Mouse (Mus musculus): ENCODE measurements at regions not wholly inside any gene's neighbourhood (a gene's known extent, or its start where the extent isn't known, plus 50 kb on each side); places are given as distances from the start of the nearest gene placed in this dataset.

- peak; percentile 53 for DNase-seq (ENCODE audit: low read depth)
- TF ChIP-seq POLR2A (IDR thresholded peaks at IDR 0.05; ENCODE audit: borderline replicate concordance, extremely low read depth, insufficient read depth, insufficient read length, poor library complexity, severe bottlenecking) = no peak
- TF ChIP-seq CTCF (IDR thresholded peaks at IDR 0.05; ENCODE audit: borderline replicate concordance, extremely low read depth, insufficient read depth, insufficient read length) = no peak
Observed at GRCm38 (mm10) chr2:106083001-106083400, 79.7 kb upstream of the Dnajc24 start.

- no peak for TF ChIP-seq POLR2A (IDR thresholded peaks at IDR 0.05; ENCODE audit: borderline replicate concordance, extremely low read depth, insufficient read depth, insufficient read length, poor library complexity, severe bottlenecking)
- peak; percentile 97 for TF ChIP-seq CTCF (IDR thresholded peaks at IDR 0.05; ENCODE audit: borderline replicate concordance, extremely low read depth, insufficient read depth, insufficient read length)
- DNase-seq (ENCODE audit: low read depth) = peak; percentile 90
Observed at GRCm38 (mm10) chr2:106081951-106082350, 78.6 kb upstream of the Dnajc24 start.

- TF ChIP-seq CTCF (IDR thresholded peaks at IDR 0.05; ENCODE audit: borderline replicate concordance, extremely low read depth, insufficient read depth, insufficient read length) (no peak), POLR2A (IDR thresholded peaks at IDR 0.05; ENCODE audit: borderline replicate concordance, extremely low read depth, insufficient read depth, insufficient read length, poor library complexity, severe bottlenecking) (no peak)
- no peak for DNase-seq (ENCODE audit: low read depth)
Observed at GRCm38 (mm10) chr2:106080626-106081025, 77.3 kb upstream of the Dnajc24 start.

- TF ChIP-seq CTCF (IDR thresholded peaks at IDR 0.05; ENCODE audit: borderline replicate concordance, extremely low read depth, insufficient read depth, insufficient read length) = no peak
- TF ChIP-seq POLR2A (IDR thresholded peaks at IDR 0.05; ENCODE audit: borderline replicate concordance, extremely low read depth, insufficient read depth, insufficient read length, poor library complexity, severe bottlenecking) = no peak
- DNase-seq (ENCODE audit: low read depth) = peak; percentile 78
Observed at GRCm38 (mm10) chr2:106078591-106078990, 75.2 kb upstream of the Dnajc24 start.

- peak; percentile 93 for DNase-seq (ENCODE audit: low read depth)
- TF ChIP-seq CTCF (IDR thresholded peaks at IDR 0.05; ENCODE audit: borderline replicate concordance, extremely low read depth, insufficient read depth, insufficient read length) = no peak
- TF ChIP-seq POLR2A (IDR thresholded peaks at IDR 0.05; ENCODE audit: borderline replicate concordance, extremely low read depth, insufficient read depth, insufficient read length, poor library complexity, severe bottlenecking) = no peak
Observed at GRCm38 (mm10) chr2:106074441-106074840, 71.1 kb upstream of the Dnajc24 start.

GRCm38 (mm10) chr2:106064316-106064715 is 61.0 kb upstream of the Dnajc24 start:
- no peak for TF ChIP-seq CTCF (IDR thresholded peaks at IDR 0.05; ENCODE audit: borderline replicate concordance, extremely low read depth, insufficient read depth, insufficient read length)
- no peak for TF ChIP-seq POLR2A (IDR thresholded peaks at IDR 0.05; ENCODE audit: borderline replicate concordance, extremely low read depth, insufficient read depth, insufficient read length, poor library complexity, severe bottlenecking)
- no peak for DNase-seq (ENCODE audit: low read depth)
